Mouse (Mus musculus) liver, embryonic 16.5 days (tissue): Measurements from ENCODE around the gene Gm14440. TPM values are rescaled to one million over a fixed set of nuclear protein-coding genes. Genes with fewer than 3 reads are reported as not detected.
"Not testable (repeated sequence)": the region's sequence is repeated elsewhere in the genome, so short reads cannot be mapped to it uniquely, and the experiment has no call there.

Source experiments
- ATAC-seq: fragments of 200-750 bp; cut with Nextera tagmentation; 2 replicates; pipeline ENCODE4 v1.8.0; 2017; ENCODE audit warnings: low read depth, mild to moderate bottlenecking, moderate number of reproducible peaks, moderate library complexity
- H3K27ac ChIP-seq: fragments of 300-500 bp; sonication (generic); 2 replicates; pipeline ENCODE4 v1.5.1; 2014; ENCODE audit warnings: mild to moderate bottlenecking, low read length
- H3K27me3 ChIP-seq: fragments of 300-500 bp; sonication (generic); 2 replicates; pipeline ENCODE4 v1.6.1; 2014; ENCODE audit warnings: low read depth, low read length, mixed read lengths; ENCODE audit not compliant: control insufficient read depth, insufficient read depth
- H3K36me3 ChIP-seq: fragments of 300-500 bp; sonication (generic); 2 replicates; pipeline ENCODE4 v1.6.1; 2014; ENCODE audit warnings: mild to moderate bottlenecking; ENCODE audit not compliant: control insufficient read depth, insufficient read depth
- H3K4me1 ChIP-seq: fragments of 300-500 bp; sonication (generic); 2 replicates; pipeline ENCODE4 v1.6.1; 2014; ENCODE audit warnings: low read depth, low read length, mixed read lengths; ENCODE audit not compliant: control insufficient read depth
- H3K4me2 ChIP-seq: fragments of 300-500 bp; sonication (generic); 2 replicates; pipeline ENCODE4 v1.6.1; 2014; ENCODE audit warnings: low read depth, low read length, mixed read lengths
- H3K4me3 ChIP-seq: fragments of 300-500 bp; sonication (generic); 2 replicates; pipeline ENCODE4 v1.5.1; 2014; ENCODE audit warnings: low read depth, mild to moderate bottlenecking, low read length
- H3K9ac ChIP-seq: fragments of 300-500 bp; sonication (generic); 2 replicates; pipeline ENCODE4 v1.6.1; 2014; ENCODE audit warnings: low read depth, low read length
- H3K9me3 ChIP-seq: fragments of 300-500 bp; sonication (generic); replicated peaks from 2 replicates; pipeline ENCODE4 v1.6.1; 2016; ENCODE audit warnings: low read length; ENCODE audit not compliant: control insufficient read depth
- whole genome bisulfite sequencing: fragments of 180-500 bp; shearing (Covaris S2); extraction: QIAGEN DNeasy Blood & Tissue Kit; methylation state at CpG from one replicate; pipeline ENCODE4 v1.1.7; 2014; ENCODE audit not compliant: insufficient replicate concordance; 5-methylcytosine and 5-hydroxymethylcytosine counted together
- polyA plus RNA-seq: library from polyadenylated mRNA; unstranded; fragments of >200 nt; fragmentation: Nextera tagmentation; extraction: Ambion mirVana; gene quantifications from 2 replicates; pipeline ENCODE4 v1.2.1, GENCODE M21; 2015

The Gm14440 gene
- 1.3 TPM in 1 of 2 replicates, not detected in the other for polyA plus RNA-seq

DNA sequence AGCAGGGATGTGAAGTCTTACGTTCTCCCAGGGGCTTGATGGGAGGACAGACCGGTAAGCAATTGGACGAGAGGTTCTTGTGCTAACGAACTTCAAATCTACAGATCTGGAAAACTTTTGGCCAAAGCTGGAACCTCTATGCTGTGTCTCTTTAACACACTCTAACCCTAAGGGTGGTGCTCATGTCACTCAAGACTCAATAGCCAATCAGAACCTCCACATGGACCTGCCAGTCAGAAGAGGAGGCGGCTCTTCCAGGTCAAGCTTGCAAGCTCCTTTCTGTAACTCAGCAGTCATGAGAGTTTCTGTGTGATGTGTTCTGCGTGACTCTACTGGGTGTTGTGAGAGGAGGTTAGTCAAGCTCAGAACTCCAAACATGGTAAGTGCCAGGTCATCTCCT is at the start of gene Gm14440:
TSS of gene Gm14440 (plus strand) at position 301 of the 400 bp plus-strand sequence.
- not testable (repeated sequence) for H3K36me3 ChIP-seq, ATAC-seq, H3K4me2 ChIP-seq, H3K4me3 ChIP-seq, H3K27me3 ChIP-seq, H3K27ac ChIP-seq, H3K9me3 ChIP-seq, H3K4me1 ChIP-seq, H3K9ac ChIP-seq
- no CpG with 5 or more reads among the region's 6 CpGs for WGBS

Other genes starting within 250 kb of the Gm14440 start
- gene Gm14393, start 207.3 kb upstream of the Gm14440 start, polyA plus RNA-seq: not detected in 2 replicates
- 1.6 and 2.3 TPM in 2 replicates for gene Gm14399, start 133.1 kb upstream of the Gm14440 start, polyA plus RNA-seq
- gene Gm14443, start 99.3 kb upstream of the Gm14440 start, polyA plus RNA-seq: 0.06 and 0.17 TPM in 2 replicates
- gene Gm14391, start 68.2 kb upstream of the Gm14440 start, polyA plus RNA-seq: 1.5 and 1.8 TPM in 2 replicates
- gene Gm4631, start 63.1 kb downstream of the Gm14440 start, polyA plus RNA-seq: 4.3 and 4.9 TPM in 2 replicates
- gene Zfp968, start 97.3 kb downstream of the Gm14440 start, polyA plus RNA-seq: 0.85 and 1.2 TPM in 2 replicates
- gene Gm4724, start 160.7 kb downstream of the Gm14440 start, polyA plus RNA-seq: 2.3 and 2.5 TPM in 2 replicates
- 2.4 and 2.5 TPM in 2 replicates for gene Zfp965, start 194.9 kb downstream of the Gm14440 start, polyA plus RNA-seq